Mouse (Mus musculus) MEL (cell line): ENCODE results near the gene Srebf2. TPM values are rescaled to one million over a fixed set of nuclear protein-coding genes. Genes with fewer than 3 reads are reported as not detected.

Source experiments
- DNase-seq: peaks from one replicate; pipeline ENCODE4 v3.0.0; 2011; ENCODE audit warnings: low read depth, low spot score
- H3K27ac ChIP-seq: 2 replicates; pipeline ENCODE4 v1.5.1; 2012; ENCODE audit warnings: low read depth, mild to moderate bottlenecking, control low read depth, low read length, moderate library complexity; ENCODE audit not compliant: control insufficient read depth
- H3K27me3 ChIP-seq, 2 experiments: fragments of 150-350 bp in 1 of 2; sonication (generic) in 1 of 2; 2 replicates each; pipeline ENCODE4 v1.6.1; 2012; ENCODE audit warnings: low read length in 2 of 2, mild to moderate bottlenecking in 2 of 2, improper control_type of control experiment in 1 of 2, moderate library complexity in 1 of 2; ENCODE audit not compliant: insufficient read depth in 2 of 2, control insufficient read depth in 1 of 2
- H3K36me3 ChIP-seq, 2 experiments: 2 replicates each; pipeline ENCODE4 v1.6.1; 2012 to 2014; ENCODE audit warnings: low read length in 2 of 2, improper control_type of control experiment in 1 of 2, inconsistent platforms in 1 of 2, mild to moderate bottlenecking in 1 of 2; ENCODE audit not compliant: insufficient read depth in 2 of 2, control insufficient read depth in 1 of 2
- H3K4me1 ChIP-seq, 2 experiments: fragments of 150-350 bp in 1 of 2; sonication (generic) in 1 of 2; 2 replicates each; pipeline ENCODE4 v1.6.1; 2012; ENCODE audit warnings: low read length in 2 of 2, improper control_type of control experiment in 1 of 2, mild to moderate bottlenecking in 1 of 2; ENCODE audit not compliant: insufficient read depth in 2 of 2, control insufficient read depth in 1 of 2
- H3K4me3 ChIP-seq, 2 experiments: fragments of 150-350 bp in 1 of 2; sonication (generic) in 1 of 2; 2 replicates each; pipeline ENCODE4 v1.5.1; 2012; ENCODE audit warnings: low read depth in 2 of 2, low read length in 2 of 2, mild to moderate bottlenecking in 2 of 2, moderate library complexity in 2 of 2, control low read depth in 1 of 2, improper control_type of control experiment in 1 of 2; ENCODE audit not compliant: control insufficient read depth in 1 of 2, insufficient read depth in 1 of 2
- H3K79me2 ChIP-seq: 2 replicates; pipeline ENCODE4 v1.6.1; 2012; ENCODE audit warnings: mild to moderate bottlenecking, low read length, moderate library complexity; ENCODE audit not compliant: control insufficient read depth, poor library complexity, insufficient read depth
- H3K9ac ChIP-seq: 2 replicates; pipeline ENCODE4 v1.6.1; 2012; ENCODE audit warnings: low read depth, mild to moderate bottlenecking, control low read depth, low read length, moderate library complexity; ENCODE audit not compliant: control insufficient read depth, poor library complexity, severe bottlenecking
- H3K9me3 ChIP-seq: fragments of 150-350 bp; sonication (generic); replicated peaks from 2 replicates; pipeline ENCODE4 v1.6.1; 2012; ENCODE audit warnings: mild to moderate bottlenecking, low read length, improper control_type of control experiment, moderate library complexity; ENCODE audit not compliant: insufficient read depth
- BHLHE40 ChIP-seq: IDR thresholded peaks from 2 replicates; pipeline ENCODE4 v1.6.1; 2012; ENCODE audit warnings: low read depth, mild to moderate bottlenecking, inconsistent platforms, low read length, improper control_type of control experiment, borderline replicate concordance
- CHD1 ChIP-seq: IDR thresholded peaks from 2 replicates; pipeline ENCODE4 v1.6.1; 2012; ENCODE audit warnings: low read depth, mild to moderate bottlenecking, inconsistent platforms, low read length, improper control_type of control experiment
- CHD2 ChIP-seq: IDR thresholded peaks from 2 replicates; pipeline ENCODE4 v1.6.1; 2011; ENCODE audit warnings: low read length, improper control_type of control experiment
- E2F4 ChIP-seq: IDR thresholded peaks from 2 replicates; pipeline ENCODE4 v1.6.1; 2011; ENCODE audit warnings: low read depth, low read length, improper control_type of control experiment, borderline replicate concordance
- GATA1 ChIP-seq: IDR thresholded peaks from 2 replicates; pipeline ENCODE4 v1.6.1; 2011; ENCODE audit warnings: low read depth, low read length, improper control_type of control experiment
- MAFK ChIP-seq: IDR thresholded peaks from 2 replicates; pipeline ENCODE4 v1.6.1; 2011; ENCODE audit warnings: low read depth, mild to moderate bottlenecking, low read length, improper control_type of control experiment, borderline replicate concordance
- MEF2A ChIP-seq: IDR thresholded peaks from 2 replicates; pipeline ENCODE4 v1.6.1; 2014; ENCODE audit warnings: low read depth, mild to moderate bottlenecking, inconsistent platforms, low read length, improper control_type of control experiment; ENCODE audit not compliant: poor library complexity, insufficient replicate concordance, severe bottlenecking; ENCODE audit errors: extremely low read depth
- MXI1 ChIP-seq: IDR thresholded peaks from 2 replicates; pipeline ENCODE4 v1.6.1; 2011; ENCODE audit warnings: mild to moderate bottlenecking, low read depth, low read length, improper control_type of control experiment
- NRF1 ChIP-seq: IDR thresholded peaks from 2 replicates; pipeline ENCODE4 v1.6.1; 2014; ENCODE audit warnings: low read depth, mild to moderate bottlenecking, inconsistent platforms, low read length, improper control_type of control experiment, moderate library complexity; ENCODE audit not compliant: poor library complexity, insufficient read depth, severe bottlenecking
- POLR2AphosphoS5 ChIP-seq: IDR thresholded peaks from 2 replicates; pipeline ENCODE4 v1.6.1; 2012; ENCODE audit warnings: low read depth, borderline replicate concordance, mild to moderate bottlenecking, inconsistent platforms, low read length, moderate library complexity, mixed read lengths
- RCOR1 ChIP-seq: IDR thresholded peaks from 2 replicates; pipeline ENCODE4 v1.6.1; 2012; ENCODE audit warnings: low read depth, mild to moderate bottlenecking, inconsistent platforms, low read length, improper control_type of control experiment
- SIN3A ChIP-seq: IDR thresholded peaks from 2 replicates; pipeline ENCODE4 v1.6.1; 2012; ENCODE audit warnings: low read length, improper control_type of control experiment, inconsistent platforms
- TCF12 ChIP-seq: IDR thresholded peaks from 2 replicates; pipeline ENCODE4 v1.6.1; 2014; ENCODE audit warnings: low read depth, mild to moderate bottlenecking, inconsistent platforms, low read length, improper control_type of control experiment, moderate library complexity
- ZMIZ1 ChIP-seq: IDR thresholded peaks from 2 replicates; pipeline ENCODE4 v1.6.1; 2012; ENCODE audit warnings: low read depth, mild to moderate bottlenecking, inconsistent platforms, low read length, improper control_type of control experiment, moderate library complexity
- polyA plus RNA-seq, 2 experiments: library from polyadenylated mRNA; stranded (reverse) in 1 of 2; unstranded in 1 of 2; fragments of >175 nt in 1 of 2; fragments of >200 nt in 1 of 2; gene quantifications; 2 replicates each; pipeline versions ENCODE4 v1.2.1 to v1.2.4; 2012; ENCODE audit warnings: low replicate concordance in 2 of 2, low read depth in 1 of 2; ENCODE audit not compliant: insufficient read length in 2 of 2, insufficient read depth in 1 of 2, missing spikeins in 1 of 2
- total RNA-seq: library from RNA; depleted of rRNA; stranded (reverse); fragments of 300-350 nt; gene quantifications from 2 replicates; pipeline ENCODE4 v1.2.3, GENCODE M21; 2012

Gene Srebf2
- total and polyA plus RNA-seq, 3 experiments = 40.5 to 161 TPM; not detected in 1

DNA sequence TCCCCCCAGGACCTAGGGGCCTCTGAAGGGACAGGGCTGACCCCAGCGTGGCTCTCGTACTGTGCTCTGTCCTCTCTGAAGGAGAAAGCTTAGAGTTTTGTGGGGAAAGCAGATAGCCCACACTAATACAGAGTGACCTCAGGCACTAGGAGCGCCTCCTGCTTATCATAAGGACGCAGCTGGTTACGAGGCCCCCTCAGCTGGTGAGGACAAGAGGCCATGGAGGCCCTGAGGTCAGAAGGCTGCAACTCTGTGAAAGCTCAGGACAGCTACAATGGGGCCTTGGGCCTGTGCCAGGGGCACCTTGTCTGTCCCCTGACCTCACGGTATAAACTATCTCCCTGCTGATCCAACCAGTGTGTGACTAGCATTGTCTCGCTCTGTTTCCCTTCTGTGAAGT, 37.2 kb downstream of the Srebf2 start:
- no peak overlapping the region for H3K4me3 ChIP-seq
- H3K27me3 ChIP-seq = no peaks in the 10 kb centered on the region
- H3K79me2 ChIP-seq = no peaks in the 10 kb centered on the region
- 0 out of 4 replicates have a peak, but pooled peaks cover 0 to 3% of the 10 kb centered on the region in 2 experiments for H3K4me1 ChIP-seq
- no peak for DNase-seq
- TF ChIP-seq MXI1 = no peak
- no peak for TF ChIP-seq BHLHE40
- no peak for TF ChIP-seq NRF1
- H3K27ac ChIP-seq = no peak overlapping the region
- peaks cover 0 to 13% of the 10 kb centered on the region in 2 experiments; a peak in 3 of 4 replicates for H3K36me3 ChIP-seq
- H3K9ac ChIP-seq = no peak overlapping the region
- no peaks in the 10 kb centered on the region for H3K9me3 ChIP-seq

DNA sequence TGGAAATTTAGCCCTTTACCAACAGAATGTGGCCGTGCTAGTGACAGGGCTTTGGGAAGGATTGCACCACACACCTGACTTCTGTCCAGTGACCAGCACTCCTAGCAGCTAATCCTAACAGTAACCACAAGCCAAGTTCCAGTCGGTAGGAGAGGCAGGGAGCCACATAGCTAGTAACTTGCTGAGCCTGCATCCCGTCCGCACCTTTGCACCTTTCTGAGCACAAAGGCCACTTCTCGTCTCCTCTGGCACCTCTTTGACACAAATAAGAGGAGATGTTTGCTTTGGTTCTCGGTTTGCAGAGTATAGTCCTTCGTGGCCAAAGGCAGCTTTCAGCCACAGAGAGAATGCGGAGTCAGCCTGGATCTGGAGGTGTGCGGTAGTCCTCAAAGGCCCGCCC, 37.7 kb downstream of the Srebf2 start:
- no peak for DNase-seq
- Histone ChIP-seq H3K4me1 (0 out of 4 replicates have a peak, but pooled peaks cover 0 to 3% of the 10 kb centered on the region in 2 experiments), H3K36me3 (peaks cover 0 to 13% of the 10 kb centered on the region in 2 experiments; a peak in 3 of 4 replicates), H3K27me3 (no peaks in the 10 kb centered on the region), H3K4me3 (no peak overlapping the region), H3K27ac (no peak overlapping the region), H3K9me3 (no peaks in the 10 kb centered on the region), H3K79me2 (no peaks in the 10 kb centered on the region), H3K9ac (no peak overlapping the region)
- no peak for TF ChIP-seq MEF2A
- TF ChIP-seq POLR2AphosphoS5 = no peak
- no peak for TF ChIP-seq CHD2
- TF ChIP-seq NRF1 = no peak
- TF ChIP-seq BHLHE40 = no peak

DNA sequence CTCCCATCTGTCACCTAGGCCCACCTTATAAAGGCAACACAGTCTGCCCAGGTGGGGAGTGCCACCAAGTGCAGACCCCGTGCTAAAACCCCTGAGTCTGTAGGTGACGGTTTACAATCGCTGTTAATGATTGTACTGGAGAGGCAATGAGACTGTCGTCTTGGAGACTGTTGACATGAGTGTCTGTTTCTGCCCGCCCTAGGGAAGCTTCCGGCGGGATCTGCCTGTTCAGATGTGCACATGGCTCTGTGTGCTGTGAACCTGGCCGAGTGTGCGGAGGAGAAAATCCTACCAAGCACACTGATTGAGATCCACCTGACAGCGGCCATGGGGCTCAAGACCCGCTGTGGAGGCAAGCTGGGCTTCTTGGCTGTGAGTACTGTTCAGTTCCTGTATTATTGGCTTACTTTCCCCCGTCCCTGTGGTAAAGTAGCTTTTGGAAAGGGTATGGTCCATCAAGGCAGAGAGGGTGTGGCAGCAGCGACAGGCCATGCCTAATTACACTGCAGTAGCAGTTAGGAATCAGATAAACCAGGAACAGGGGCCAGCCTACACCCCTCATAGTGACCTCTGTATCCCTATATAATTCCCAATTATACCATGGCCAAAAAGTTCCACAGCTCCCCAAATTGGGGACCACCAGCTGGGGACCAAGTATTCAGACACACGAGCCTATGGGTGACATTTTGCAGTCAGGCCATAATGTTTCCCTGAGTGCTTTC, 38.2 kb downstream of the Srebf2 start:
- no peak overlapping the region for H3K27ac ChIP-seq

More for the DNA sequence above, 38.2 kb downstream of the Srebf2 start:
- no peak for TF ChIP-seq CHD2
- TF ChIP-seq SIN3A = no peak
- TF ChIP-seq MAFK = no peak
- TF ChIP-seq E2F4 = no peak
- TF ChIP-seq TCF12 = no peak
- TF ChIP-seq RCOR1 = no peak
- TF ChIP-seq ZMIZ1 = no peak
- TF ChIP-seq GATA1 = no peak
- no peak for TF ChIP-seq CHD1
- DNase-seq = no peak
- Histone ChIP-seq H3K4me1 (0 out of 4 replicates have a peak, but pooled peaks cover 0 to 3% of the 10 kb centered on the region in 2 experiments), H3K27me3 (no peaks in the 10 kb centered on the region), H3K4me3 (no peak overlapping the region), H3K9ac (no peak overlapping the region), H3K79me2 (no peaks in the 10 kb centered on the region), H3K9me3 (no peaks in the 10 kb centered on the region), H3K36me3 (peaks cover 0 to 11% of the 10 kb centered on the region in 2 experiments; a peak in 3 of 4 replicates)
